Mouse (Mus musculus): ENCODE data around the gene Rcl1. TPM values are rescaled to one million over a fixed set of nuclear protein-coding genes. Genes with fewer than 3 reads are reported as not detected.

Gene Rcl1
- polyA plus RNA-seq, 1 experiment = 14.4 TPM

DNA sequence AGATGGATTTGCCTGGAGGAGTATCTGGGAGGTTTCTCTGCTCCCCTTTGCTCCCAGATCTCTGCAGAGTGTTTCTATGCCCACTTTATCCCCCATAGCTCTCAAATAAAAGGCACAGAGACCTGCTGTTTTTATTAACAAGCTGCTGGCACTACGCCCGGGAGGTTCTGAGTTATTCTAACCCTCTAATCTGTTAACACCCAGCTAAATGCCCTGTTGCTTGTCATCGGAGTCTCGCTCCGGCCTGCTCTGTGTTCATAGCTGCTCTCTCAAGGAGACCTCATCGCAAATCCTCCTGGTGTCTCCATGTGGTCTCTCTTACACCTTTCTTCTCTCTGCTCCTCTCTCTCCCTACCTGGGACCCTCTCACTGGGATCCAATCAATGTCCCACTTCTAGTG, 26.4 kb upstream of the Rcl1 start:
- DNase-seq = no peak
- H3K4me1 ChIP-seq (replicated peaks; ENCODE audit: control insufficient read depth, insufficient read depth, low read length) = 0 out of 2 replicates have a peak, but pooled peaks cover 2% of the 10 kb centered on the region
- no peak for TF ChIP-seq POLR2A (IDR thresholded peaks at IDR 0.05; ENCODE audit: control insufficient read depth, extremely low read depth, insufficient read depth, low read length, poor library complexity)
- no peak for TF ChIP-seq CTCF (IDR thresholded peaks at IDR 0.05; ENCODE audit: borderline replicate concordance, control insufficient read depth, extremely low read depth, insufficient read depth, low read length, poor library complexity)
- WGBS = 98% methylated on average over 6 of the region's 6 CpGs
- H3K36me3 ChIP-seq (ENCODE audit: control insufficient read depth, insufficient read depth, low read length) = no peaks in the 10 kb centered on the region
- no peak overlapping the region for H3K4me3 ChIP-seq (ENCODE audit: control insufficient read depth, insufficient read depth, low read length)
- no peak overlapping the region for H3K27ac ChIP-seq (ENCODE audit: control insufficient read depth, insufficient read depth, low read length)
- H3K27me3 ChIP-seq (ENCODE audit: control insufficient read depth, insufficient read depth, low read length) = no peaks in the 10 kb centered on the region

DNA sequence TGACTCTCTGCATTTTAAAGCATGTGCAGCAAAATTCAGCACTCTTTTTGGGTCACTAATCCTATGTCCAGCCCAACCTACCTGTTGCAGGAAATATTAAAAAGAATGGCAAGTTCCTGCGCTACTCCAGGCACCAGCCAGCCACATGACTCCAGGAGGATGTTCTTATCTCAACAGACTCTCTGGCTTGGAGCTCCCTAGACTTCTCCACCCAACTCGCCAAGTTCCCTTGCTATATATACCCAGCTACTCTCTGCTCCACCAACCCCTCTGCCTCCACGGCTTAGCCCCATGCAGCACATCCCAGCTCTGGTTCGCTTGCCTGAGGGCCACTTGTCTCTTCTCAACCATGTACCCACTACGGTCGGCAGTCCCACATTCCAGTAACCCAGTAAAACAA, 12.5 kb upstream of the Rcl1 start:
- H3K36me3 ChIP-seq (ENCODE audit: control insufficient read depth, insufficient read depth, low read length) = no peaks in the 10 kb centered on the region
- WGBS = 93% methylated on average over 6 of the region's 6 CpGs
- no peak overlapping the region for H3K4me3 ChIP-seq (ENCODE audit: control insufficient read depth, insufficient read depth, low read length)
- no peak for DNase-seq
- no peaks in the 10 kb centered on the region for H3K27me3 ChIP-seq (ENCODE audit: control insufficient read depth, insufficient read depth, low read length)
- H3K4me1 ChIP-seq (replicated peaks; ENCODE audit: control insufficient read depth, insufficient read depth, low read length) = no peaks in the 10 kb centered on the region
- TF ChIP-seq CTCF (IDR thresholded peaks at IDR 0.05; ENCODE audit: borderline replicate concordance, control insufficient read depth, extremely low read depth, insufficient read depth, low read length, poor library complexity) (no peak), POLR2A (IDR thresholded peaks at IDR 0.05; ENCODE audit: control insufficient read depth, extremely low read depth, insufficient read depth, low read length, poor library complexity) (no peak)
- no peak overlapping the region for H3K27ac ChIP-seq (ENCODE audit: control insufficient read depth, insufficient read depth, low read length)

DNA sequence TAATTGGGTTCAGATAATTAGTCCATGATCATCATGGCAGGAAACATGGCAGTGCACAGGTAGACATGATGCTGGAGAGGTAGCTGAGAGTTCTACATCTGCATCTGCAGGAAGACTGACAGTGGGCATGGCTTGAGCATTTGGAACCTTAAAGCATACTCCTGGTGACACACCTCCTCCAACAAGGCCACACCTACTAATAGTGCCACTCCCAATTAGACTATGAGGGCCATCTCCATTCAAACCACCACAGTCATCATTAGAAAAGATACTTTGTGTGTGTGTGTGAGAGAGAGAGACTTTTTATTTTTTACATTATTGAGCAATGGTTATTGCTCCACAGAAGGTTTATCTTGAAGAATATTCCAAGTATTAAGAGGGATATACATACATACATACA, 9.0 kb upstream of the Rcl1 start:
- H3K27ac ChIP-seq (ENCODE audit: control insufficient read depth, insufficient read depth, low read length) = no peak overlapping the region
- H3K4me1 ChIP-seq (replicated peaks; ENCODE audit: control insufficient read depth, insufficient read depth, low read length) = no peaks in the 10 kb centered on the region
- H3K36me3 ChIP-seq (ENCODE audit: control insufficient read depth, insufficient read depth, low read length) = no peaks in the 10 kb centered on the region
- H3K4me3 ChIP-seq (ENCODE audit: control insufficient read depth, insufficient read depth, low read length) = no peak overlapping the region
- H3K27me3 ChIP-seq (ENCODE audit: control insufficient read depth, insufficient read depth, low read length) = no peaks in the 10 kb centered on the region
- TF ChIP-seq CTCF (IDR thresholded peaks at IDR 0.05; ENCODE audit: borderline replicate concordance, control insufficient read depth, extremely low read depth, insufficient read depth, low read length, poor library complexity) (no peak), POLR2A (IDR thresholded peaks at IDR 0.05; ENCODE audit: control insufficient read depth, extremely low read depth, insufficient read depth, low read length, poor library complexity) (no peak)
- no peak for DNase-seq

DNA sequence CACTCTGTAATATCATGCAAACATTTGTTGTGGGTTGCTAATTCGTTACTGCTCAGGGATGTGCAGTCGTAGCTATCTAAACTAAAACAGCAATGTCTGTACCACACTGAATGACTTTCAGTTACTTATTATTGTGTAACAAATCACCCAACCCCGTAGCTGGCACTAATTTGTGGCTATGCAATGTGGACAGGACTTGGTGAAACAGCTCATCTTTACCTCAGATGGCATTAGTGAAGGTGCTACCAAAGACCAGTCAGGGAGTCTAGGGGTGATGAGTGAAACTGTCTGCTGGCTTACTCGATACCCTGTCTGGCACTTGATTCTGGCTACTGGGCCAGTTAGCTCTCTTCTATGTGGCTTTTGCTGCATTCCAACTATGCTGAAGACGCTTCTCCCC, 2.1 kb upstream of the Rcl1 start:
- H3K4me3 ChIP-seq (ENCODE audit: control insufficient read depth, insufficient read depth, low read length) = no peak overlapping the region
- 95% methylated on average over 5 of the region's 5 CpGs for WGBS
- no peak for DNase-seq
- no peaks in the 10 kb centered on the region for H3K36me3 ChIP-seq (ENCODE audit: control insufficient read depth, insufficient read depth, low read length)
- TF ChIP-seq POLR2A (IDR thresholded peaks at IDR 0.05; ENCODE audit: control insufficient read depth, extremely low read depth, insufficient read depth, low read length, poor library complexity) (no peak), CTCF (IDR thresholded peaks at IDR 0.05; ENCODE audit: borderline replicate concordance, control insufficient read depth, extremely low read depth, insufficient read depth, low read length, poor library complexity) (no peak)
- H3K4me1 ChIP-seq (replicated peaks; ENCODE audit: control insufficient read depth, insufficient read depth, low read length) = peaks cover 7% of the 10 kb centered on the region
- H3K27ac ChIP-seq (ENCODE audit: control insufficient read depth, insufficient read depth, low read length) = no peak overlapping the region
- H3K27me3 ChIP-seq (ENCODE audit: control insufficient read depth, insufficient read depth, low read length) = no peaks in the 10 kb centered on the region

DNA sequence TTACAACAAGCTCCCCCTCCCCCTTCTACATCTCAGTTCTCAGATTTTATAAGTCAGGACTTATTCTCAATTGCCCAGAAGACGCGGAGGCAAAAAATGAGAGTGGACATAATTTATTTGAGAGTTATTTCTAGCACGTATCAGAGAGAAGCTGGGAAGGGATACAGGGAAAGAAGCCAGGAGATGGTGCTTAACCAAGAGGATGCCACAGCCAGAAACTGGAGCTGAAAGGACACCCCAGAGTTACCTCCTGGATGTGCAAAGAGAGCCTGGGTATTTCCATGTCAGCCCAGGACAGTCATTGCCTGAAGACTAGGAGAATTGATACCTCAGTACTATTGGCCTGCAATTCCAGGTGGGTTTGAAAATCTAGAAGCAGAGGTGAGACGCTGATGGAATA, 1.6 kb upstream of the Rcl1 start:
- TF ChIP-seq POLR2A (IDR thresholded peaks at IDR 0.05; ENCODE audit: control insufficient read depth, extremely low read depth, insufficient read depth, low read length, poor library complexity) (no peak), CTCF (IDR thresholded peaks at IDR 0.05; ENCODE audit: borderline replicate concordance, control insufficient read depth, extremely low read depth, insufficient read depth, low read length, poor library complexity) (no peak)
- Histone ChIP-seq H3K4me1 (replicated peaks; ENCODE audit: control insufficient read depth, insufficient read depth, low read length) (peaks cover 7% of the 10 kb centered on the region), H3K4me3 (ENCODE audit: control insufficient read depth, insufficient read depth, low read length) (no peak overlapping the region), H3K27ac (ENCODE audit: control insufficient read depth, insufficient read depth, low read length) (no peak overlapping the region), H3K27me3 (ENCODE audit: control insufficient read depth, insufficient read depth, low read length) (no peaks in the 10 kb centered on the region), H3K36me3 (ENCODE audit: control insufficient read depth, insufficient read depth, low read length) (no peaks in the 10 kb centered on the region)
- DNase-seq = no peak
- 96% methylated on average over 4 of the region's 4 CpGs for WGBS

DNA sequence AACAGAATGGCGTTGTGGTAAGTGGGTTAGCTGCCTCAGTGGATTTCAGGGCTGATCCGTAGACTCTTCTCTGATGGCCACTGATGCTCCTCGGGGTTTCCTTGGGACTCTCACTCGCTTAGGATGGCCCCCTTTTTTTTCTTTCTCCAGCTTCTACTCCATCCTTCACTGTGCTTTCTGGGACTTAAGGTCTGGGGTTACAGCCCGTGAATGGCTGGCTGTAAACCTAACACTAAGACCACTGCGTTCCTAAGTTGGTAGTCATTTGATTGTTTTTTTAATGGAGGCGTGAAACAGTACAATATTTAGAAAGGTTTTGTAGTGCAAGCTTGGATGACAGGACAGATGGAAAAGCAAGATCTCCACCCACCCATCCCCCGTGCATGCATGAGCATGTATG, 914 bp upstream of the Rcl1 start:
- H3K36me3 ChIP-seq (ENCODE audit: control insufficient read depth, insufficient read depth, low read length) = no peaks in the 10 kb centered on the region
- 51% methylated on average over 8 of the region's 8 CpGs for WGBS
- H3K27ac ChIP-seq (ENCODE audit: control insufficient read depth, insufficient read depth, low read length) = no peak overlapping the region
- TF ChIP-seq CTCF (IDR thresholded peaks at IDR 0.05; ENCODE audit: borderline replicate concordance, control insufficient read depth, extremely low read depth, insufficient read depth, low read length, poor library complexity) (no peak), POLR2A (IDR thresholded peaks at IDR 0.05; ENCODE audit: control insufficient read depth, extremely low read depth, insufficient read depth, low read length, poor library complexity) (no peak)
- no peaks in the 10 kb centered on the region for H3K27me3 ChIP-seq (ENCODE audit: control insufficient read depth, insufficient read depth, low read length)
- no peak for DNase-seq
- H3K4me3 ChIP-seq (ENCODE audit: control insufficient read depth, insufficient read depth, low read length) = no peak overlapping the region
- peaks cover 7% of the 10 kb centered on the region for H3K4me1 ChIP-seq (replicated peaks; ENCODE audit: control insufficient read depth, insufficient read depth, low read length)

DNA sequence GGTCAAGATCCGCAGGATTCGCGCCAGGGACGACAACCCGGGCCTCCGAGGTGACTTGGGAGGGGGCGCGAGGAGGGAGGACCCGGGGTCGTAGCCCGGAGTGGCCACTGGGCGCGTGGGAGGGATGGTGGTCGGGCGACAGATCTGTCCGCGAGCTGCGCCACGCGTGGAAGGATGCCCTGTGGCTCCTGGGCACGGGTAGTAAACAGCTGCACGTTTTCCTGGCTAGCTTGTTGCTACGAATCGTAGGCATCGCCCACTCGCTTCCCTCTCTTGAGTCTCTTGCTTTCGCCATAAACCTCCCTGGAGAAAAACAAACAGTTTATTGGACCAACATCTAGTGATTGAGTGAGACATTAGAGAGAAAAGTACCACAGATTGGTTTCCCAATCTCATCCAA, 416 bp downstream of the Rcl1 start:
- under 1% methylated on average over 27 of the region's 27 CpGs for WGBS
- Histone ChIP-seq H3K27ac (ENCODE audit: control insufficient read depth, insufficient read depth, low read length) (no peak overlapping the region), H3K4me1 (replicated peaks; ENCODE audit: control insufficient read depth, insufficient read depth, low read length) (peaks cover 14% of the 10 kb centered on the region), H3K36me3 (ENCODE audit: control insufficient read depth, insufficient read depth, low read length) (no peaks in the 10 kb centered on the region), H3K4me3 (ENCODE audit: control insufficient read depth, insufficient read depth, low read length) (peak overlapping the region; percentile 64), H3K27me3 (ENCODE audit: control insufficient read depth, insufficient read depth, low read length) (no peaks in the 10 kb centered on the region)
- TF ChIP-seq CTCF (IDR thresholded peaks at IDR 0.05; ENCODE audit: borderline replicate concordance, control insufficient read depth, extremely low read depth, insufficient read depth, low read length, poor library complexity) = no peak
- no peak for TF ChIP-seq POLR2A (IDR thresholded peaks at IDR 0.05; ENCODE audit: control insufficient read depth, extremely low read depth, insufficient read depth, low read length, poor library complexity)
- no peak for DNase-seq

Data from thymus, adult 2 months (tissue).